Mouse (Mus musculus): ENCODE results near the gene Nagk.

DNA sequence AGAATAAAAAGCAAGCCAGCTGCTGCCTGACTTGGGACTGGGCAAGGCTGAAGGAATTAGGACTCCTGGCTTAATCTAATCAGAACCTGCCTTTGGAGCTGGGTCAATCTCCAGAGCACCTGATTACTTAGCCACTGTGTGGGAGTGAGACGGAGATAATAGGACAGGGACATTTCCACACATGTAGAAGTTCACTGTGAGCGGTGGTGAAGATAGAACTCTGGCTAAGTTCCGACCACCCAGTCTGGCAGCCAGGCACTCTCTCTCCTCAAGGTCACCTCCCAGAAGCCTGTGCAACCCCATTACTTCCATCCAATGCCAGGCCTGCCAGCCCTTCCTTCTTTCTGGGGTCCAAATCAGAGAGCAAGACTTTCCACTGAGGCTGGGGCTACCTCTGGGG is 27.8 kb upstream of the Nagk start:
- no peak for TF ChIP-seq EP300 (IDR thresholded peaks at IDR 0.05; ENCODE audit: low read depth)
- no peak for TF ChIP-seq CTCF (IDR thresholded peaks at IDR 0.05; ENCODE audit: low read depth)
